Mouse (Mus musculus) hindbrain, embryonic 10.5 days (tissue): ENCODE data around the gene Plagl1. TPM values are rescaled to one million over a fixed set of nuclear protein-coding genes. Genes with fewer than 3 reads are reported as not detected.

ENCODE experiments used
- DNase-seq: peaks from one replicate; pipeline ENCODE4 v3.0.0-alpha.2; 2017; ENCODE audit warnings: low spot score
- H3K27ac ChIP-seq: fragments of 300-500 bp; sonication (generic); 2 replicates; pipeline ENCODE4 v1.5.1; 2016; ENCODE audit warnings: mild to moderate bottlenecking, moderate library complexity
- H3K27me3 ChIP-seq: fragments of 300-500 bp; sonication (generic); 2 replicates; pipeline ENCODE4 v1.6.1; 2016; ENCODE audit warnings: mild to moderate bottlenecking; ENCODE audit not compliant: poor library complexity, insufficient read depth, severe bottlenecking
- H3K36me3 ChIP-seq: fragments of 300-500 bp; sonication (generic); 2 replicates; pipeline ENCODE4 v1.6.1; 2016; ENCODE audit warnings: mild to moderate bottlenecking, moderate library complexity
- H3K4me1 ChIP-seq: fragments of 300-500 bp; sonication (generic); replicated peaks from 2 replicates; pipeline ENCODE4 v1.6.1; 2016; ENCODE audit warnings: mild to moderate bottlenecking
- H3K4me3 ChIP-seq: fragments of 300-500 bp; sonication (generic); 2 replicates; pipeline ENCODE4 v1.5.1; 2016; ENCODE audit warnings: mild to moderate bottlenecking, moderate library complexity
- H3K9me3 ChIP-seq: fragments of 300-500 bp; sonication (generic); 2 replicates; pipeline ENCODE4 v1.6.1; 2016; ENCODE audit warnings: mild to moderate bottlenecking, moderate library complexity
- WGBS: fragments of 180-500 bp; shearing (Covaris S2); methylation state at CpG from one replicate; pipeline ENCODE4 v1.1.7; 2016; 5-methylcytosine and 5-hydroxymethylcytosine counted together
- polyA plus RNA-seq: library from polyadenylated mRNA; unstranded; fragments of >200 nt; fragmentation: Nextera tagmentation; extraction: Ambion mirVana; gene quantifications from 2 replicates; pipeline ENCODE4 v1.2.1, GENCODE M21; 2016

The Plagl1 gene
- polyA plus RNA-seq, 1 experiment from 2014 or later, result 59.4 TPM

DNA sequence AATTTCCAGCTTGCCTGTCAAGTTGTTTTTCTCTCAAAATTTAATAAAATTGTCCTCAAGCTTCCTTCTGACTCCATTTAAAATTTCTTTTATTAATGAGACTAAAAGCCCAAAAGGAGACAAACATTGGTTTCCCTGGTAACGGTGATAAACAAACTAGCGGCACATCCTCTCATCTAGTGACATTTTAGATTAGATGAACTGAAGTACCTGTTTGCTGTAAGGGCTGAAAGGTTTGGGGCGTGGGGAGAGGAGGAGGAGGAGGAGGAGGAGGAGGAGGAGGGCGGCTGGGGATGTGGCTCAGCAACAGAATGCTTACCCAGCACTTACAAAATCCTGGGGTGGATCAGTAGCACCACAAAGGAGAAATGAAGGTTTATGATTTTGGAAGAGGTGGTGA is 12.5 kb upstream of the Plagl1 start:
- H3K4me1 ChIP-seq, result no peaks in the 10 kb centered on the region
- 54% methylated on average over 4 of the region's 4 CpGs for WGBS
- no peaks in the 10 kb centered on the region for H3K9me3 ChIP-seq
- DNase-seq, result no peak
- no peaks in the 10 kb centered on the region for H3K36me3 ChIP-seq
- no peaks in the 10 kb centered on the region for H3K27me3 ChIP-seq
- H3K4me3 ChIP-seq, result no peak overlapping the region
- H3K27ac ChIP-seq, result no peak overlapping the region

DNA sequence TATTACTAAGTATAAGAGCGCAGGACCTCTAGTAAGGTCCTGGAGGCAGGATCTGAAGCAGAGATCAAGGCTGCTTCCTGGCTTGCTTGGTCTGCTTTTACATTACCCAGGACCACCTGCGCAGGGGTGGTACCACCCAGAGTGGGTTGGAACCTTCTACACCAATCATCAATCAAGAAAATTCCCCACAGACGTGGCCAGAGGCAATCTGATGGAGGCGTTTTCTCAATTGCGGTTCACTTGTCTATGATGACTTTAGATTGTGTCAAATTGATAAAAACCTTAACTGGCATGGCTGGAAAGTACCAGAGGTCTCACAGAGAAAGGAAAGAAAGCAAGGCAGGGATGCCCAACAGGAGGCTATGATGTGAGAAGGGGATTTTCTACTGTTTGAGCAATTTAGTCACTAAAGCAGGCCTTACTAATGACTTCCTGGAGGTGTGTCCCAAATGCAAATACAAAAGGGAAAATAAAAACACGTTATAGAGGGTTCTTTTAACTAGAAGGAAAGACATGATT is 3.4 kb upstream of the Plagl1 start:
- 85% methylated on average over 6 of the region's 6 CpGs for WGBS
- H3K9me3 ChIP-seq, result no peaks in the 10 kb centered on the region

DNA sequence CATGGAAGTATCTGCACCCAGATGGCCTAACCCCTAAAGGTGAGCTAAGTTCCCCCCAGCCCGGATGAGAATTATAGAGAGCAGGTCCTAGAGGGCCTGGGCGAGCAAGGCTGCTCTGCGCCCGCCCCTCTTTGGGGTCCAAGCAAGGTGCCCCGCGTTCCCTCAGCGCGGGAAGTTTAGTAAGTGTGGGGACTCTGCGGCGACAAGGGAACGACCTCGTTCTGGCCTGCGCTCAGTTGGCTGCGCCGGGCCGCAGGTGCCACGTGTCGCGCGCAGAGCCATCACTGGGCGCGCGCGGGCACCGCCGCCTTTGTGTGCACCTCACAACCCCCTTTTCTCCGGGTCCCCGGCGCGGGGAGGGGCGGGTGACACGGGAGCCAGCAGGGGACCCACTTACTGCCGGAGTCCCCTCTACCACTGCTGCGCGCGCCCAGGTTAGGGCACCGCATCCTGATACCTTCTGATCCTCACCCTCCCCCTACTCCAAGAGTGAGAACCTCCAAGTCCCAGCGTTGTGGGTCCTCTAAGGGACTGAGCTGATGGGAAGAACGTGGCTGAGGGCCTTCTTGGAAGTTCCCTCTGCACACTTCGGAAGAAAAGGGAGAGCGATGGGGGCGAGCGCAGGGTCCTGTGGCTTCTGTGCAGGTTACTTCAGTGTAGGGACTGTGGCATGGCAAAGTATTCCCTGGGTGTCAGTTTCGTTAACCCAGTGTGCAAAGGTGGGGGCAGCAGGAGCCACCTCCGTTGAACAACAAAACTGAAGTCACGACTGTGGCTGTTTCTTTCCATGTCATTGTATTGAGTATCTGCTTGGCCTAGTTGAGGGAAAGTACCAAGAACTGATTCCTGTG is 742 bp downstream of the Plagl1 start:
- Histone ChIP-seq H3K27me3 (peaks cover 53% of the 10 kb centered on the region), H3K27ac (peak overlapping the region; percentile 79)
- 4% methylated on average over 46 of the region's 46 CpGs for WGBS

More for the DNA sequence above, 3.4 kb upstream of the Plagl1 start:
- Histone ChIP-seq H3K27ac (no peak overlapping the region), H3K4me1 (peaks cover 21% of the 10 kb centered on the region), H3K4me3 (no peak overlapping the region), H3K36me3 (no peaks in the 10 kb centered on the region), H3K27me3 (peaks cover 38% of the 10 kb centered on the region)
- DNase-seq, result no peak

DNA sequence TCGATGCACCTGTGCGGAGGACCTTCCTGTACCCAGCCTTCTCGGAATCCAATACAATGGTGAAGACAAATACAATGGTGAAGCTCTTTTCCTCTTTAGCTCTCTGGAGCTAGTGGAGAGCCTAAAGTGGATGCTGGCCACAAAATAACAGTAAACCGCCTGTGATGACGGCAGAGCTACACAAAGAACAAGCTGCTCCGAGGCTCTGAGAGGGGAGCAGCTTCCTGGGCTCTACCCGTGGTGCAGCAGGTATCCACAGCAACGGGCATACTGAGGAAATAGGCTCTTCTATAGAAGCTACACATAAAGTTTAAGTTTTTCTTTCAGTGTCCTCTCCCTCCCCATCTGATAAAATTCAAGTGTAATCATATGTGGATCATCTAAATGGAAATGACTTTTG is 2.1 kb downstream of the Plagl1 start:
- Histone ChIP-seq H3K9me3 (no peaks in the 10 kb centered on the region), H3K4me1 (peaks cover 35% of the 10 kb centered on the region), H3K27me3 (peaks cover 53% of the 10 kb centered on the region), H3K4me3 (no peak overlapping the region), H3K36me3 (no peaks in the 10 kb centered on the region), H3K27ac (no peak overlapping the region)
- WGBS, result 44% methylated on average over 8 of the region's 8 CpGs
- no peak for DNase-seq

More for the DNA sequence above, 742 bp downstream of the Plagl1 start:
- Histone ChIP-seq H3K4me3 (peak overlapping the region; percentile 55), H3K36me3 (no peaks in the 10 kb centered on the region), H3K9me3 (no peaks in the 10 kb centered on the region), H3K4me1 (peaks cover 35% of the 10 kb centered on the region)
- peak; percentile 35 for DNase-seq

DNA sequence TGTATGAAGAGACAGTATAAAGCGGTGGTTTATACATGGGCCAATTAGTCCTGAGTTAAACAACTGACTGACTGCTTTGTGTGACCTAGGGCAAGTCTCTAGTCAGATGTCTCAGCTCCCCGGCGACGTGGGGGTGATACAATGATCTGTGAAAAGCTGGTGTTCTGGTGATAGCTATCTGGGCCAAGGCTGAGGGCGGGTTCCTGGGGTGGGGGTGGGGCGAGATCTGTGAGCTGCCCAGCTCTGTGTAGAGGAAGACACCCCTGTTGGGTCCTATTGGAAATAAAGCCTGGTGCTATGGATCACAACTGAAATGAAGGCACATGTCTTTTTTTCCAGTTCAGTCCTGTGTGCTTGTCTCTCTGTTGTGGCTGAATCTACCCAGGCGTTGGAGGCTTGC is 3.2 kb downstream of the Plagl1 start:
- WGBS, result 31% methylated on average over 7 of the region's 7 CpGs
- Histone ChIP-seq H3K4me1 (peaks cover 33% of the 10 kb centered on the region), H3K4me3 (no peak overlapping the region), H3K27ac (no peak overlapping the region), H3K27me3 (peaks cover 45% of the 10 kb centered on the region), H3K9me3 (no peaks in the 10 kb centered on the region), H3K36me3 (no peaks in the 10 kb centered on the region)
- DNase-seq, result no peak

DNA sequence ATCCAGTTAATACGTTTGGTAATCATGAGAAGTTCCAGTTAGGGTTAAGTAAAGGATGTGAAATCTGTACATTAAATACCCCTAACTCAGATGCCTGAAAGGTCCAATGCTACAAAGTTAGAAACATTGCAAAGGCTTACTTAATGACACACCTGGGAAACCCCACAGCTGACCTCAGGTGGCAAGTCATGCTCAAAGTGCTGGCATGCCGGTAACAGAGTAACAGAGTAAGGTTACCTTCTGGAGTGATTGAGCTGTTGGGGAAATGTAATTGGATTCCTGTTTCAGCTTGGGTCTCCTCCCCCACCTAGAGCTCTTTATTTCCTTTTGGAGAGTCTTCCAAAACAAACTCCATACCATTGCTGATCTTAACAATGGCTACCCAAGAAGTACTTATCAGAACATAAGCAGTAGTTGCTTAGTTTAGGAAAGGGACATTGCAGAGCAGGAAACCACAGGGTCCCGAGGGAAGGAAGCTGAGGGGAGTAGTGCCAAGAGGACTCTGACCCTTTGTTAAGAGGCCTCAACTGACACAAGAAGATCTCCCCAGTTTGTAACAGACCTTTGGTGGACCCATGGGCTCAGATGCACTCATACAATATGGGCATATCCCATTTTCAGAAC is 4.9 kb downstream of the Plagl1 start:
- H3K27me3 ChIP-seq, result peaks cover 32% of the 10 kb centered on the region
- no peak overlapping the region for H3K27ac ChIP-seq
- 74% methylated on average over 3 of the region's 3 CpGs for WGBS
- H3K36me3 ChIP-seq, result no peaks in the 10 kb centered on the region
- no peak for DNase-seq
- peaks cover 26% of the 10 kb centered on the region for H3K4me1 ChIP-seq
- H3K4me3 ChIP-seq, result no peak overlapping the region
- H3K9me3 ChIP-seq, result no peaks in the 10 kb centered on the region

DNA sequence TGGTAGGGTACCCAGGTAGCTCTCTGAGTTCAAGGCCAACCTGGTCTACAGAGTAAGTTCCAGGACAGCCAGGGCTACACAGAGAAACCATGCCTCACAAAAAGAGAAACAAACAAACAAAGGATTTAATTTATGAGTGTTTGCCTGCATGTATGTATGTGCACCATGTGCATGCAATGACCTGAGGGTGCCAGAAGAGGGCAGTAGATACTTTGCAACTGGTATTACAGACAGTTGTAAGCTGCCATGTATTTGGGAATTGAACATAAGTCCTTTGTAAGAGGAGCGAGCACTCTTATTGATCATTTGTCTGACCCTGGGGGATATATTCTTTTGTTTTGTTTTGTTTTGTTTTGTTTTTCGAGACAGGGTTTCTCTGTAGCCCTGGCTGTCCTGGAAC is 10.7 kb downstream of the Plagl1 start:
- no peaks in the 10 kb centered on the region for H3K4me1 ChIP-seq
- no peaks in the 10 kb centered on the region for H3K27me3 ChIP-seq
- H3K4me3 ChIP-seq, result no peak overlapping the region
- no peaks in the 10 kb centered on the region for H3K36me3 ChIP-seq
- DNase-seq, result no peak
- 91% methylated on average over 2 of the region's 2 CpGs for WGBS
- H3K27ac ChIP-seq, result no peak overlapping the region
- peaks cover 6% of the 10 kb centered on the region; the same call in 1 of the 2 replicates for H3K9me3 ChIP-seq

DNA sequence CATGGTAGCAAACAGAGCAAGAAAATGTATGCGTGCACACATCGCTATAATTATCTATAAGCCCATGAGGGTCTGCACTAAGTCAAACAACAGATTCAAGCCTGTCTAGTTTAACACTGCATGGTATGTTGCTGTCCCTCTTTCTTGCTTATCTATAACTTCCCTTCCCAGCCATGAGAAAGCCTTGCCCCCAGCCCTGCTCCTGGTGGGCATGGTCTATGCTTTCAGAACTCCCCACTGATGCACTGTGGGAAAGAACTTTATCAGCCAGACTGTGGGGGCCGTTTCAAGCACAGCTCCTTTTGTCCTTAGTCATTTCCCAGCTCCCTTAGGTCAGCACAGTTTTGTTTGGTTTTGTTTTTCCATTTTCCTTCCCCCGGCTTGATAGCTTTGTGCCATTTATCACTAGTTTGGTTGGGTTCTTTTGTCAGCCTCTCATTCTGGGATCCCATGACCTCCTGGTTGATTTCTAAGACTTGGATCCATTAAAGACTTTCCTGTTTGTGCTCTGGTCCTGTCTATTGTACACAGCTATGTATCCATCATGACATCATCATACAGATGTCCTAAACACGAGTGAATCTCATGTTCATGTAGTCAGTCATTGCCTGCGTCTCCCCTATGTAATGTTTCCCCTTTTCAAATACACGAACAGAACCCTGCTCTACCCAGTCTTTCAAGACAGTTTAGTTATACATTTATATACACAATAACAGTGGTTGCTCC is 16.7 kb downstream of the Plagl1 start:
- no peaks in the 10 kb centered on the region for H3K36me3 ChIP-seq
- no peak for DNase-seq
- H3K27ac ChIP-seq, result no peak overlapping the region
- WGBS, result 67% methylated on average over 7 of the region's 7 CpGs
- H3K9me3 ChIP-seq, result no peaks in the 10 kb centered on the region
- no peak overlapping the region for H3K4me3 ChIP-seq
- H3K4me1 ChIP-seq, result peaks cover 7% of the 10 kb centered on the region
- no peaks in the 10 kb centered on the region for H3K27me3 ChIP-seq

DNA sequence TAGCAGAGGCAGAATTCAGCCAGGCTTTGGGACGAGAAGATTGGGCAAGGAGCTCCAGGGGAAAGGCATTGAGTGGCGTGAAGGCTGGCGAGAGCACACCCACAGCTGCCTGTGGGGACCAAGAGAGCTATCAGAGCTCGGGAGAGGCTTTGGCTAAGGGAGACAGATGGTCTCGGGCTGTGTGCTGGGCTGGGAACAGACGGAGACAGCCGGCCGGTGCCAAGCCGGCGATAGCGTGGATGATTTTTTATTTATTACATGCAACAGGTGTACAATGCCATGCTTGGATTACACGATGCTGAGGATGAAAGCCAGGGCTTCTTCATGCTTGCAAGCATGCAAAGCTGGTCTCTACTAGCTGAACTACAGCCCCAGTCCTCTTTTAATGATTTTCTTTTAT is 22.2 kb downstream of the Plagl1 start:
- DNase-seq, result no peak
- no peaks in the 10 kb centered on the region for H3K9me3 ChIP-seq
- WGBS, result 89% methylated on average over 12 of the region's 12 CpGs
- H3K4me1 ChIP-seq, result no peaks in the 10 kb centered on the region
- H3K4me3 ChIP-seq, result no peak overlapping the region
- no peaks in the 10 kb centered on the region for H3K27me3 ChIP-seq
- no peak overlapping the region for H3K27ac ChIP-seq
- H3K36me3 ChIP-seq, result no peaks in the 10 kb centered on the region

DNA sequence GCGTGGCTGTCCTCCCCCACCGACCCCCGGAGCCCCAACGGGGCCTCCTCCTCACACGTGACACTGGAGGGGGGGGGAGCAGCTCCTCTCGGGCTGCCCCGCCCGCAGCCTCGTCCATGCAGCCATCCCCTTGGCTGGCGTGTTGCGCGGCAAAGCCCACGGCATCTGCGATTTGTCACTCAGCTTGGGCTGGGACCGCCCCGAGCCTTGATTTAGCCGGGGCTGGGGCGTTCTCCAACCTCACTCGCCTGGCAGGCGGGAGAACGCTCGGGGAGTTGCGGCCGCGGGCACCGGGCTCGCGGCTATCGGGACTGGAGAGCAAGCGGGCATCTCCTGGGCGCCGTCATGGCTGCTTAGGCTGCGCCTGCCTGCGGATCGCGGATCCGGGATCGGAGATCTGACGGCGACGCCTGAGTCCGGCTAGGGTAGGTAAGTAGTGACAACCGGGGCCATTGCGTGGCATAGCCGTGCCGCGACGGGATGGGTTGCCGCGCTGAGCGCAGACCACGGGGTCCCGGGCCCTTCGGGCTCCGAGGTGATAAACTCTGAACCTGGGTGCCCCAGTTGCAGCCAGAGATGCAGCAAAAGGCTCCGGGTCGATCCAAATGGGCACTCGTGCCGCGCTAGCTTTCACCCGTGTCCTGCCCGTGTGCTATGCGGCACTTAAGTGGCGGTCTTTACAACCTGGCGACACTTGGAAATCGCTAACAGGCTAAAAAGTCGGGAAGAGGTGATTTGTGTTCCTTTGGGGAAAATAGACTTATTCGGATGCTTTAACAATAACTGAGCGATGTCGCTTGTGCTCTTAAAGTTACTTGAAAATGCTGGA is 30.5 kb downstream of the Plagl1 start:
- H3K4me1 ChIP-seq, result no peaks in the 10 kb centered on the region
- peaks cover 4% of the 10 kb centered on the region; the same call in 1 of the 2 replicates for H3K36me3 ChIP-seq
- H3K27ac ChIP-seq, result peak overlapping the region; percentile 86
- no peaks in the 10 kb centered on the region for H3K27me3 ChIP-seq
- peaks cover 31% of the 10 kb centered on the region for H3K9me3 ChIP-seq
- peak; percentile 78 for DNase-seq
- peak overlapping the region; percentile 62 for H3K4me3 ChIP-seq
- 50% methylated on average over 70 of the region's 70 CpGs for WGBS

DNA sequence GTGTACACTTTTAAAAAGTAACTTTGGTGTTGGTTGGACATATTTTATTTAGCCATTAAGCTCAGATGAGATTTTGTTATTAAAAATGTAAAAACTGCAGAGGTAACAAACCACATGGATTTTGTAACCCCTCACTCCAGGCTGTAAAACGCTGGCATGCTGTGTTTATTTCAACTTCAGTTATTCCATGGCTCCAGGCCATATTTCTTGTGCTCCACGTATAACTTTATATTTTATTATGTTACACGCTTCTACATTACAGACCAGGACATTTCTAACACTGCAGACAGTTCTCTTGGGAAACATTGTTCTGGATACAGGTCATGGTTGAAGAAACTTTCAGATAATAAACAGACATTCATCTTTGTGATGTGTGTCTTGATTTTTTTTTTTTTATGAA is 32.7 kb downstream of the Plagl1 start:
- peaks cover 4% of the 10 kb centered on the region; the same call in 1 of the 2 replicates for H3K36me3 ChIP-seq
- H3K27ac ChIP-seq, result no peak overlapping the region
- DNase-seq, result no peak
- WGBS, result 79% methylated on average over 3 of the region's 3 CpGs
- H3K9me3 ChIP-seq, result peaks cover 31% of the 10 kb centered on the region
- H3K27me3 ChIP-seq, result no peaks in the 10 kb centered on the region
- H3K4me3 ChIP-seq, result peak overlapping the region; percentile 62; the same call in 1 of the 2 replicates
- H3K4me1 ChIP-seq, result no peaks in the 10 kb centered on the region

DNA sequence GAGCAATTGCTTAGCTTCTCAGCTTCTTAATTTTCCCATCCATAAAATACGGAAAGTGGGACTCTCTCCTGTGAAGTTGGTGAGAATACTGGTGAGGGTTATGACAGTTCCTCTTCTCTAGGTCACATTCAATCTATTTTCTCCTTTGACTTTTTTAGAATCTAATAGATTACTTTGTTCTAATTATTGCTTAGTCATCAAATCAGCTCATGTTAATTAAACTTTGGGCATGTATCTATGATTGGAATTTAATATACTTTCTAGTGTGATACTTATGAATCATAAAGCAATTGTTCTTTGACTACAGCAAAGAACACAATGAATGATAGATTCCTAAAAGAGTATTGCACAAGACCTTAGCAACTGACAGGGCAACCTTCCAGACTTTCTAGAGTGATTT is 38.6 kb downstream of the Plagl1 start:
- 97% methylated on average over 1 of the region's 1 CpGs for WGBS
- Histone ChIP-seq H3K4me3 (no peak overlapping the region), H3K36me3 (no peaks in the 10 kb centered on the region), H3K27me3 (no peaks in the 10 kb centered on the region), H3K4me1 (0 out of 2 replicates have a peak, but pooled peaks cover 5% of the 10 kb centered on the region), H3K27ac (no peak overlapping the region), H3K9me3 (no peaks in the 10 kb centered on the region)
- DNase-seq, result no peak
